9 mouse cellular contexts compared by ENCODE assay signal in genomic region chrX:143543186-143543793, GRCm38 (mm10). TPM values are rescaled to one million over a fixed set of nuclear protein-coding genes. Genes with fewer than 3 reads are reported as not detected.
DNase-seq lines count a peak whose midpoint lies in the region; ATAC-seq and TF ChIP-seq lines count a peak whose summit lies in the region.
"Had no signal": no experiment of that assay in that cellular context is flagged by ENCODE, and none has a peak within 500 bp of the region (broad histone marks: within the 10 kb centered on the region; RNA-seq: fewer than 3 reads in every experiment).

No protein-coding gene starts in this region.

- peak; percentile 97 for ATAC-seq in hindbrain, embryonic 11.5 days (ENCODE audit: low FRiP score)
- ATAC-seq in midbrain, postnatal 0 days (ENCODE audit: low FRiP score), result peak; percentile 31; the same call in 1 of the 2 replicates

- TF ChIP-seq POLR2A in cerebellum, adult 2 months (IDR thresholded peaks at IDR 0.05; ENCODE audit: borderline replicate concordance, insufficient read depth, low read length), result no peak

- no peaks in the 10 kb centered on the region for H3K9me3 ChIP-seq in hindbrain, embryonic 11.5 days (ENCODE audit: control insufficient read depth, low read length)
- H3K9me3 ChIP-seq in midbrain, postnatal 0 days (ENCODE audit: low read length), result no peaks in the 10 kb centered on the region
- H3K9me3 ChIP-seq: heart, embryonic 13.5 days had no signal

- H3K27me3 ChIP-seq in cerebellum, adult 2 months (ENCODE audit: control insufficient read depth, insufficient read depth, low read length), result no peaks in the 10 kb centered on the region
- H3K27me3 ChIP-seq in hindbrain, embryonic 11.5 days (ENCODE audit: control insufficient read depth, insufficient read depth, low read length), result no peaks in the 10 kb centered on the region; the same call in 1 of the 2 replicates
- peaks cover 3% of the 10 kb centered on the region; the same call in 1 of the 2 replicates for H3K27me3 ChIP-seq in midbrain, postnatal 0 days (ENCODE audit: insufficient read depth, low read length)

- peak; percentile 7 for DNase-seq in cerebellum, postnatal 14 days
- no peak for DNase-seq in cerebellum, adult 2 months
- peak; percentile 30 to 35 for DNase-seq in adrenal gland, postnatal 36 days
- peak; percentile 63 for DNase-seq in hindbrain, embryonic 11.5 days (ENCODE audit: low spot score)
- DNase-seq in midbrain, postnatal 0 days (ENCODE audit: low spot score), result peak; percentile 64
- DNase-seq in heart, adult 9 months (ENCODE audit: low spot score in 2 of 2), result no peak
- DNase-seq in kidney, adult 8-10 months, result no peak
- no peak for DNase-seq in natural killer cell, adult 2 months (ENCODE audit: low spot score in 2 of 2)

- H3K27ac ChIP-seq in cerebellum, adult 2 months (ENCODE audit: insufficient read depth, low read length), result no peak overlapping the region
- H3K27ac ChIP-seq in hindbrain, embryonic 11.5 days (ENCODE audit: low read depth, low read length), result peak overlapping the region; percentile 74
- H3K27ac ChIP-seq in midbrain, postnatal 0 days (ENCODE audit: low read depth, low read length), result no peak overlapping the region
- H3K27ac ChIP-seq: heart, embryonic 13.5 days had no signal

- H3K4me3 ChIP-seq in cerebellum, adult 2 months (replicated peaks; ENCODE audit: insufficient read depth, low read depth, low read length), result no peak overlapping the region
- H3K4me3 ChIP-seq in hindbrain, embryonic 11.5 days (ENCODE audit: low read depth, low read length), result no peak overlapping the region
- H3K4me3 ChIP-seq in midbrain, postnatal 0 days (ENCODE audit: low read depth, low read length), result no peak overlapping the region
- H3K4me3 ChIP-seq: heart, embryonic 13.5 days had no signal

- no peak overlapping the region for H3K9ac ChIP-seq in hindbrain, embryonic 11.5 days (ENCODE audit: low read depth, low read length)
- no peak overlapping the region for H3K9ac ChIP-seq in midbrain, postnatal 0 days (replicated peaks; ENCODE audit: low read length, poor library complexity, severe bottlenecking)
- H3K9ac ChIP-seq: heart, embryonic 13.5 days had no signal

- H3K36me3 ChIP-seq in hindbrain, embryonic 11.5 days (ENCODE audit: control insufficient read depth, insufficient read depth, low read length), result no peaks in the 10 kb centered on the region
- no peaks in the 10 kb centered on the region for H3K36me3 ChIP-seq in midbrain, postnatal 0 days (ENCODE audit: insufficient read depth, low read length)
- H3K36me3 ChIP-seq: heart, embryonic 13.5 days had no signal

- TF ChIP-seq CTCF in cerebellum, adult 2 months (IDR thresholded peaks at IDR 0.05; ENCODE audit: borderline replicate concordance, insufficient read depth, low read depth, low read length), result no peak
- no peak for TF ChIP-seq CTCF in midbrain, postnatal 0 days (IDR thresholded peaks at IDR 0.05)

- WGBS in cerebellum, adult 2 months, result 25% methylated on average over 7 of the region's 7 CpGs
- 34% methylated on average over 7 of the region's 7 CpGs for WGBS in hindbrain, embryonic 11.5 days
- 31% methylated on average over 7 of the region's 7 CpGs for WGBS in midbrain, postnatal 0 days

- H3K4me1 ChIP-seq in cerebellum, adult 2 months (ENCODE audit: control insufficient read depth, insufficient read depth, low read length), result no peaks in the 10 kb centered on the region
- no peaks in the 10 kb centered on the region for H3K4me1 ChIP-seq in hindbrain, embryonic 11.5 days (replicated peaks; ENCODE audit: control insufficient read depth, insufficient read depth, low read length)
- H3K4me1 ChIP-seq in midbrain, postnatal 0 days (ENCODE audit: insufficient read depth, low read length), result no peaks in the 10 kb centered on the region
- H3K4me1 ChIP-seq: heart, embryonic 13.5 days had no signal

- H3K4me2 ChIP-seq in hindbrain, embryonic 11.5 days (replicated peaks; ENCODE audit: low read depth, low read length), result no peak overlapping the region
- no peak overlapping the region for H3K4me2 ChIP-seq in midbrain, postnatal 0 days (ENCODE audit: low read depth, low read length, poor library complexity, severe bottlenecking)
- H3K4me2 ChIP-seq: heart, embryonic 13.5 days had no signal

RNA-seq across cellular contexts. Expression of gene Pak3, which starts 24.9 kb away (rescaled TPM):
- polyA plus RNA-seq in cerebellum, adult 2 months (2012; rRNA removed), result 12.0 and 14.9 TPM in 2 replicates
- total RNA-seq in adrenal gland, postnatal 36 days (2021), result 10 to 100 TPM; 19.6 to 35.2 TPM
- 55.8 and 58.9 TPM in 2 replicates for polyA plus RNA-seq in hindbrain, embryonic 11.5 days (2014; fragmentation: Nextera tagmentation; extraction: Ambion mirVana)
- total RNA-seq in midbrain, postnatal 0 days (2014; rRNA removed), result 348 and 365 TPM in 2 replicates
- 284 and 286 TPM in 2 replicates for polyA plus RNA-seq in midbrain, postnatal 0 days (2015; fragmentation: Nextera tagmentation; extraction: Ambion mirVana)

Comparison
In these comparisons a context has a peak if more than half of its experiments do, and no peak if none do; other contexts are left out.
1. DNase-seq: peak in cerebellum, postnatal 14 days (2 of 2), adrenal gland, postnatal 36 days (2 of 2), hindbrain, embryonic 11.5 days (single experiment) and midbrain, postnatal 0 days (single experiment); none in cerebellum, adult 2 months (0 of 2), heart, adult 9 months (0 of 2), kidney, adult 8-10 months (0 of 2) and natural killer cell, adult 2 months (0 of 2).